Mouse (Mus musculus): ENCODE measurements at regions not wholly inside any gene's neighbourhood (a gene's known extent, or its start where the extent isn't known, plus 50 kb on each side); places are given as distances from the start of the nearest gene placed in this dataset.

GRCm38 (mm10) chrX:126899594-126899993 lies 83.9 kb upstream of the 4932411N23Rik start:
- peak; percentile 35 for DNase-seq (ENCODE audit: low read depth, low spot score)

All from ES-CJ7 (cell line).